Mouse (Mus musculus) limb, embryonic 12.5 days (tissue): ENCODE measurements around the gene Gm21900. TPM values are rescaled to one million over a fixed set of nuclear protein-coding genes. Genes with fewer than 3 reads are reported as not detected.
"Not testable (repeated sequence)": the region's sequence is repeated elsewhere in the genome, so short reads cannot be mapped to it uniquely, and the experiment has no call there.

Experiments used
- ATAC-seq: fragments of 200-750 bp; cut with Nextera tagmentation; 2 replicates; pipeline ENCODE4 v1.8.0; 2017; ENCODE audit warnings: low read depth, moderate TSS enrichment; ENCODE audit not compliant: insufficient number of reproducible peaks, insufficient read depth, low FRiP score, low TSS enrichment
- H3K27ac ChIP-seq: fragments of 300-500 bp; sonication (generic); 2 replicates; pipeline ENCODE4 v1.5.1; 2016; ENCODE audit warnings: mild to moderate bottlenecking, moderate library complexity
- H3K27me3 ChIP-seq: fragments of 300-500 bp; sonication (generic); 2 replicates; pipeline ENCODE4 v1.6.1; 2016; ENCODE audit warnings: mild to moderate bottlenecking, moderate library complexity
- H3K36me3 ChIP-seq: fragments of 300-500 bp; sonication (generic); 2 replicates; pipeline ENCODE4 v1.6.1; 2016; ENCODE audit warnings: mild to moderate bottlenecking, moderate library complexity
- H3K4me1 ChIP-seq: fragments of 300-500 bp; sonication (generic); replicated peaks from 2 replicates; pipeline ENCODE4 v1.6.1; 2016
- H3K4me2 ChIP-seq: fragments of 300-500 bp; sonication (generic); 2 replicates; pipeline ENCODE4 v1.6.1; 2016; ENCODE audit warnings: mild to moderate bottlenecking, moderate library complexity
- H3K4me3 ChIP-seq: fragments of 300-500 bp; sonication (generic); replicated peaks from 2 replicates; pipeline ENCODE4 v1.5.1; 2016; ENCODE audit warnings: mild to moderate bottlenecking
- H3K9ac ChIP-seq: fragments of 300-500 bp; sonication (generic); replicated peaks from 2 replicates; pipeline ENCODE4 v1.6.1; 2016; ENCODE audit warnings: mild to moderate bottlenecking, moderate library complexity
- H3K9me3 ChIP-seq: fragments of 300-500 bp; sonication (generic); 2 replicates; pipeline ENCODE4 v1.6.1; 2016; ENCODE audit warnings: mild to moderate bottlenecking, moderate library complexity
- WGBS: fragments of 180-500 bp; shearing (Covaris S2); methylation state at CpG from one replicate; pipeline ENCODE4 v1.1.7; 2016; 5-methylcytosine and 5-hydroxymethylcytosine counted together
- polyA plus RNA-seq: library from polyadenylated mRNA; unstranded; fragments of >200 nt; fragmentation: Nextera tagmentation; extraction: Ambion mirVana; gene quantifications from 2 replicates; pipeline ENCODE4 v1.2.1, GENCODE M21; 2016

Gm21900 gene
- not detected in 2 replicates for polyA plus RNA-seq

- H3K4me1 ChIP-seq, H3K4me2 ChIP-seq, H3K36me3 ChIP-seq, ATAC-seq, H3K4me3 ChIP-seq, H3K27me3 ChIP-seq, H3K9ac ChIP-seq, H3K27ac ChIP-seq, H3K9me3 ChIP-seq: not testable (repeated sequence)
- 92% methylated on average over 2 of the region's 4 CpGs for WGBS
These were observed at the start of gene Gm21900 for GRCm38 (mm10) chrY:10616061-10616460. Gene Gm21900 (plus strand): TSS chrY:10616361.

- H3K27ac ChIP-seq, ATAC-seq, H3K27me3 ChIP-seq, H3K4me3 ChIP-seq, H3K4me2 ChIP-seq, H3K4me1 ChIP-seq, H3K36me3 ChIP-seq, H3K9me3 ChIP-seq, H3K9ac ChIP-seq: not testable (repeated sequence)
- WGBS = no CpG with 5 or more reads among the region's 25 CpGs
These were observed 27.4 kb downstream of the Gm21900 start for GRCm38 (mm10) chrY:10643516-10643915.

Other genes starting within 250 kb of the Gm21900 start
- not detected in 2 replicates for gene Gm28510, start 203.6 kb upstream of the Gm21900 start, polyA plus RNA-seq
- gene Gm20737, start 80.3 kb upstream of the Gm21900 start, polyA plus RNA-seq = not detected in 2 replicates
- gene Gm21775, start 62.9 kb upstream of the Gm21900 start, polyA plus RNA-seq = not detected in 2 replicates
- gene Gm20777, start 136.1 kb downstream of the Gm21900 start, polyA plus RNA-seq = not detected in 2 replicates